Mouse (Mus musculus): ENCODE measurements around the gene Arhgap15.

Gene Arhgap15

GRCm38 (mm10) chr2:43783759-43784735 is 35.4 kb downstream of the Arhgap15 start:
- no peak for DNase-seq (ENCODE audit: low read depth)

DNA sequence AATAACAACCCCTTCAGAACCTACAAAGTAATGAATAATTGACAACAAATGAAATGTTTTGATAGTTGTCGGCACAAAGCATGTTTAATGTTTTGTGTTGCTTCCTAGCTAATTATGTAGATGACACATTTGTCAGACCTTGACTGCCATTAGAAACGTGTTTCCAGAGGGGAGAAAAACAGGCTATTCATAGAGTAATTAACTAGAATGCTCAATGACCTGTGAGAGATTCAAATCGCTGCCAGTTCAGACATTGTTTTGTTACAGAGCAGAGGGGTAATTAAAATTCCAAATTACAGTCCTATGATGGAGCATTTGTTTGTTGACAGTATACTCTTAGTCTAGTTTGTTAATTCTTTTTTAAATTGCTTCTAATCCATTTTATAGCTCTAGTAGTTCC is 37.5 kb downstream of the Arhgap15 start:
- no peak for DNase-seq (ENCODE audit: low read depth)

DNA sequence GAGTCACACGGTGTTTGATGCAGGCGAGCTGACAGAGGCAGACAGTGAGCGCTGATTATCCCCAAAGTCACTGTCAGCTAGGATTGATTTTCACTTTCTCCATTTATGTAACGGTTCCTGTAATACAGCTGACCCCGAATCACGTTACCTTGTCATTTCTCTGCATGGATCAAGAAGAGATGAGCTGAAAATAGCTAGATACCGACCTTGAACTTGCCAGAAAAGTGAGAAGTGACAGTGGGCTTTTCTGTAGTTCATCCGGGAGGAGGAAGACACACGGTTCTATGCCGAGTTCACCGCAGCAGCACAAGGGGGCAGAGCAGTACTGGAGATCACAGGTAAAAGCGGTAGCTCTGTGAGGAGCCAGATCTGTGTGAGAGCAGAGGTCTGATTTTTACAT is 38.5 kb downstream of the Arhgap15 start:
- DNase-seq (ENCODE audit: low read depth), result no peak

DNA sequence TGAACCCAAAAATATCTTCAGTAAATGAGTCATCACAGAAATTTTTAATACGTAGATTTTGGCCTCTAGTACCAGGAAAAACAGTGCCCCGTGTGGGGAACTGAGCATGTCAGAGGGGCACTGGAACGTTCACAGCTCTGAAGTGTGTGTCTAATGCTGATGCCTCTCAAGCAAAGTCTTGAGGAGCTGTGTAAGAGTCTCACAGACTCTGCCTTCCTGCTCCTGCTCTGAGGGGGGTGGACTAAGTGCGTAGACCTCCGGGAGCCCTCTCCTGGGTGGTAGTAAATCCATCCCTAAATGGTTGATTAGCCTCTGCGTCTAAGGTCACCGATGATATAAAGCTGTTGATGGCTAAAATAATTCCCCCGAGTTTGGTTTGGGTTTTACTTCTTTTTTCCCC is 39.9 kb downstream of the Arhgap15 start:
- no peak for DNase-seq (ENCODE audit: low read depth)

DNA sequence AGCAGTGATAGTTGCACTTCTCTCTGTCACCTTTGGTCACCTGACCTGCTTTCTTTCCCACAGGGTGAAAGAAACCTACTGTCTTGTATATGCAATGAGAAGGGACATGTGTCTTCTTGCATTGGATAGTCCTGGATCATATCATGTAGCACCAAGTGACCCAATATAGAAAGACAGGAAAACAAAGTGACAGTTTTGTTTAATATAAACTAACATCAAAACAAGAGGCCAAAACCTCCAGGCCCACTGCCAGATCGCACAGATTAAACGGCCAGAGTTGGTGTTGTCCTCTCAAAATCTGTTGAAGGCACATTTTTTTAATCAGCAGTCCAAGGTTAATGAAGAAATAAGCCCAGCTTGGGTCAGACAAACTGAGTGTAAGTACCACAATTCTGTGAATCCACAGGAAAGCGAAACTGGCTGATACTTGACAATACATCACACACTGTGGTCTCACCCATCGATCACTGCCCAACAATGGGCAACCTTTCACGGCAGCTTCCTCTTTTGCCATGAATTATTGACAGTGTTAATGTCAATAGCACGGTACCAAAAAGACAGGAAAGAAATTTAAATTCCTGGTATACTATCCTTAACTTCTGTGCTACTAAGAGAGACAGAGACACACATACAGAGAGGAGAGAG is 41.5 kb downstream of the Arhgap15 start:
- no peak for DNase-seq (ENCODE audit: low read depth)

GRCm38 (mm10) chr2:43791575-43791974 is 43.0 kb downstream of the Arhgap15 start:
- no peak for DNase-seq (ENCODE audit: low read depth)

GRCm38 (mm10) chr2:43793105-43793504 is 44.5 kb downstream of the Arhgap15 start:
- no peak for DNase-seq (ENCODE audit: low read depth)

- DNase-seq (ENCODE audit: low read depth), result peak; percentile 41
Observed at GRCm38 (mm10) chr2:43794700-43795099, 46.1 kb downstream of the Arhgap15 start.

DNA sequence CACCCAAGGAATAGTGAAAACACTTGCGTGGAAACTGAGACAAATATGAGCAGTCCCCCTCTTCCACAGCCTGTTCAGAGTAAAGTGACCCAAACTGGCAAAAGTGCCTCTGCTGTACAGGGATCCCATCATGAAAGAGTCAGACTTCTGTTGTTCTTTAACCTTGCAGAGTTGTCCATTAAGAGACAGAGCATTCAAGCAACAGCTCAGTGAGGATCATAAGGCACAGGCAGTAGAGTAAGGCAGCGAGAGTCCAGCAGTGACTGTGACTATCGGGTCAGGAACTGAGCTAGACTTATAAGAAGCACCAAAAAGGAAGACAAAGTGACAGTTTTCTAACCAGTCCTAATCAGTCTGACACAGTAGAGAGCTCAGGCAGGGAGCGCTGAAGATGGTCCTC is 47.8 kb downstream of the Arhgap15 start:
- DNase-seq (ENCODE audit: low read depth), result no peak

DNA sequence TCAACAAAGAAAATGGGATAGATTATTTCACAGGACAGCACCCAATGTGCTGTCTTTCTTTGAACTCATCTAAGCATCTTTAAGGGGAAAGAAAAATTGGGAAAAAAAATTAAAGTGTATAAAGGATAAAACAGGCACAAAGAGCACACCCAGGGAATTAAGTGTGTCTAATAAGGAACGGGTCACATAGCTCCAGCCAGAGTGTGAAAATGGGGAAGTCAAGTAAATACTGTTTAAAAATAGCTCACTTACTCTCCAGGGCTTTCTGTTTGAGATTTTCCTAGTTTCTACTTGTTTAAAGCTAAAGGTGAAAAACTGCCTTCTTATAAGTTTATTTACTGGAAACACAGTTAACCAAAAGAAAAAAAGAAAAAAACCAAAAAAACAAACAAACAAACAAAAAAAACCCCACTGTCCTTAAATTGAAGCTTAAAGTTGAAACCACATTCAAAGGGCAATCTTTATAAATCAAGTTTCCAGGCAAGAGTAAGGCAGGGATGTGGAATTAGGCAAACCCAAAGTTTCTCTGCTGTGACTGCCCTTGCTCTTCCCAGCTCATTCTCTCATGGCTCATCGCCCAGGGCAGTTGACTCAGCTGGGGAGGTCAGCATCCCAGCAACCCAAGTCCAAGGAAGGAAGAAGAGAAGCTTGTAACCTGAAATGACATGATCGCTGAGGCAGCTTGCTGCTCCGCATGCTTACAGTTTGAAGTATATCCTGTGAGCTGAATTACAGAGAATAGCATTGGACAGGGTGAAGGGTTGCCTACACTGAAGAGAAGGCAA is 57.5 kb downstream of the Arhgap15 start:
- no peak for DNase-seq (ENCODE audit: low read depth)

DNA sequence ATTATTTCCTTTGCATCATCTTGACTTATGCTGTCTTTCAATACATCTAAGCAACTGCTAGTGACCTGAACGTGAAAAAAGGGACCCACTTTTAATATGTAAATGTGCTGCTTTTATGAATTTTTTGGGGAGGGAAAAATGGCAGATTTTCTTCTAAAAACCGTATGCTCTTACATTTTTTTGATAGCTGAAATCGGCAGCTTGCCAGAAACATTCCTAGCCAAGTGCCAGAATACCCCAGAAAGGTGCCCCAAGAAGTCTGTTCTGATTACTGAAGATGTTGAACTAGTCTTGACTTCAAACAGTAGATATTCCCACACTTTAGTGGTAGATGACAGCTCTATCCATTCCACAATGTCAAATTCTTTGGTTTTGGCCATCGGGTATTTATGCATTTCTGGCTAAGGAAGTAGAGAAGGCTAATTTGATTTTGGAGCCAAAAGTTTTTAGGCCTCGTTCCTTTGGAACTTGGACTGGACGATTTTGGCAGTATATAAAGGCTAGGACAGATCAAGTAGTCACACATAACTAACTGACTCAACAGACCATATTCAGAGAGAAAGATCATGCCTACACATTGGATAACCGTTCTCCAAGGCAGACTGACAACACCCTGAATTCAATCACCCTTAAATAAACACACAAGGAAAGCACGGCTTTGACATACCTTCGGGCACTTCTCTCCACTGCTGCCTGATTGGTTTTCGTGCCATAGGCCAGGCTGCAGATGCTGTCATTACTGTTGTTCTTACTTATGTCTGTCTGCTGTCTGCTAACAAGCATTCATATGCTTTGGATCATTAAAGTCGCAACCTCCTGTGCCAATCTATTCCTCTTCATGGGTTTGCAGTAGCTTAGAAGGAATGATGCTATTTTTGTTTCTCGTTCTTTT is 67.5 kb downstream of the Arhgap15 start:
- DNase-seq (ENCODE audit: low read depth), result no peak

DNA sequence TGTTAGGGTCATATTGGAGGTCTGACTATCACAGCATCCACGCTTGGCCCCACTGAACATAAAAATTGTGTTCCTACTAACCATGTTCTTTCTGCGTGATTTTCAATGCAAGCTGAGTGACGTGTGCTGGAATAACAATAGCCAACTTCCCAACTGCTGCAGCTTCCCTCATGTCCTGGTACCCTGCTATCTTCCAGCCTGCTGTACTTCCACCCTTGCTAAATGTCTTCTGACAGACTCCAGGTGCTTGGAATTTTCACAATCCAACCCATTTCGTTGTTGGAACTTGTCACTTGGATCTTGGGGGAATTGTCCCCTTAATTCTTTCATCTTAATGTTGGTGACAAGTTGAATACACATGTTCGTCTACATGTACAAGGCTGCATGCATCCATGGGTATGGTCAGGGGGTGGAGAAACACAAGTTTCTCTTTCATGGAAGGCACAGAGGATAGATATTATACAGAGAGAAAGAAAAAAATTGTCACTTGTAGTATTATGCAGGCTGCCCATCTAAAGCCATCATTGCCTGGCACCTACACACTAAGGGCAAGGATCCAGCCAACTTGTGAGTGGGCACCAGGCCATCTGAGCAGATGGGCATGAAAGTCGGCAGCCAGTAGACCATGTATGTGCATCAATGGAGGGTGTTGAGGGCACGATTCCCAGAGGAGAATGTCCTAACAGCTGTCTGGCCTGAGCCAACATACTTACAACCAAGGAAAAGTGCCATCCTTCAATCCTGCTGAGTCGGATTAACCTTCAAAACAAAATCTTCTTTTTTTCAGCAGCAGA is 68.4 kb downstream of the Arhgap15 start:
- no peak for DNase-seq (ENCODE audit: low read depth)

- DNase-seq (ENCODE audit: low read depth), result no peak
Observed at GRCm38 (mm10) chr2:43835931-43836330, 87.3 kb downstream of the Arhgap15 start.

- no peak for DNase-seq (ENCODE audit: low read depth)
Observed at GRCm38 (mm10) chr2:43841644-43842043, 93.0 kb downstream of the Arhgap15 start.

GRCm38 (mm10) chr2:43851195-43851594 is 102.6 kb downstream of the Arhgap15 start:
- DNase-seq (ENCODE audit: low read depth), result peak; percentile 45

DNA sequence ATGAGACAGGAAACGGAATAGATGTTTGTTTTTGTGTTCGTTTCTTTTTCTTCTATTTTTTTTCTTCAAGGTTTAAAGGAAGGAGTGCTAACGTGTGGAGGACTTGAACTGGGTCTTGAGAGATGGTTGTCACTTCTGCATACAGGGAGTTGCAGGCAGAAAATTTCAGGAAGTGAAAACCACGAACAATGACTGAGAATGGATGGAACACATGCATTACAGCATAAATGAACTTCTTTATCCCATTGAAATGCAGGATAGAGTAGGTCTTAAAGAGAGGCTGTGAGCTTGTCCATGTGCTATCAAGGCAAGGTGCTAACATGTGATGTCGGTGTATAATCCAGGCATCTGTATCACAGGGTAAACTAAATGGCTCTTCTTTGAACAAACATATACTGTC is 114.1 kb downstream of the Arhgap15 start:
- DNase-seq (ENCODE audit: low read depth), result no peak

DNA sequence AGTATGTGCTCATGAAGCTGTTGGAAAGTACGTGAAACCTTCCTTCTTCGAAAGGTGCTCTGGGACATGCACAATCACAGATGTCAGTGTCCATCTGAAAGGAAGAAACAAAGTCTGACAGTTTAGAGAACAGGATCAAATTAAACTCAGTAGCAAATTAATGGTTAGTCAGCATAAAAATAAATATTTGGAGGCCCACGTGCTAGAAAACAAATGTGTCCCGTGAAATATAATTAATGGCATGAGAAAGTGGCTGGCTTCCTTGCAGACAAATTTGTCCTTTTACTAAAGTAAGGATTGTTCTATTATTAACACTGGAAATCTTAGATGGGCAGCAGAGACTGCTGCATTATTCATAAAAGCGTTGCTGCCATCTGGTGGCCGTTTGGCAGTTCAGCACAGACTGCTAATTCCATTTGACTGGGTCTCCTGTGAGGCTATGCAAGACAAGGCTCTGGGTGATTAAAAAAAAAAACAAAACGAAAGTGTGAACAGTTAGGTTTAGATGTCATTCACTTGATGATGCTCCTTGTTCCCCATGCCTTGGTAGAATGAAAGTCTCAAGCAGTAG is 153.9 kb downstream of the Arhgap15 start:
- peak; percentile 84 for DNase-seq (ENCODE audit: low read depth)

- no peak for DNase-seq (ENCODE audit: low read depth)
Observed at GRCm38 (mm10) chr2:43907496-43907895, 158.9 kb downstream of the Arhgap15 start.

GRCm38 (mm10) chr2:43914104-43914503 is 165.5 kb downstream of the Arhgap15 start:
- DNase-seq (ENCODE audit: low read depth), result no peak

DNA sequence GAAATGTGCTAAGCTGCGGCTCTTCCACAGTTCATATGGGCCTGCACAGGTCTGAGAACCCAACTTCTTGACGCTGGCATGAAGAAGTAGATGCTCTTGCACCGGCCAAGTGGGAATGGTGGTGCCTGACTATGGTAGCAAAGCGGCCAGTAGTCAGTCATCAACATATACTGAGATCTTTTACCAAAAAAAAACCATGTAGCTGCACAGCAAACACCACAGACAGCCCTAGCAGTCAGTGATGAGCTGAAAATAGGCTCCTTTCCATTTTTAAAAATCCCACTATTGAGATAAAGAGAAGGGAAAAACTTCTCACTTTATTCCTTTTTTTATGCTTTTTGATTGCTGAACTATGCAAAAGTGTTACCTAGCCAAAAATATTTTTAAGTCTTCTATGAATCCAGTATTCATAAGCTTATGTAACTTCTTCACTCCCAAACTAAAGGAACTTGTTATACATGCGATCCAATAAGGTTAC is 175.3 kb downstream of the Arhgap15 start:
- no peak for DNase-seq (ENCODE audit: low read depth)
